Mouse (Mus musculus) forebrain, embryonic 16.5 days (tissue): ENCODE results near the gene Cyb5rl. TPM values are rescaled to one million over a fixed set of nuclear protein-coding genes. Genes with fewer than 3 reads are reported as not detected.

ENCODE experiments used
- ATAC-seq: fragments of 200-750 bp; cut with Nextera tagmentation; 2 replicates; pipeline ENCODE4 v1.8.0; 2017; ENCODE audit warnings: mild to moderate bottlenecking, moderate library complexity
- H3K27ac ChIP-seq: fragments of 300-500 bp; sonication (generic); 2 replicates; pipeline ENCODE4 v1.5.1; 2014; ENCODE audit warnings: low read length, control low read depth
- H3K27me3 ChIP-seq: fragments of 300-500 bp; sonication (generic); replicated peaks from 2 replicates; pipeline ENCODE4 v1.6.1; 2014; ENCODE audit warnings: low read length; ENCODE audit not compliant: control insufficient read depth, insufficient read depth
- H3K36me3 ChIP-seq: fragments of 300-500 bp; sonication (generic); 2 replicates; pipeline ENCODE4 v1.6.1; 2014; ENCODE audit not compliant: control insufficient read depth, insufficient read depth
- H3K4me1 ChIP-seq: fragments of 300-500 bp; sonication (generic); replicated peaks from 2 replicates; pipeline ENCODE4 v1.6.1; 2014; ENCODE audit warnings: low read length; ENCODE audit not compliant: control insufficient read depth, insufficient read depth
- H3K4me2 ChIP-seq: fragments of 300-500 bp; sonication (generic); 2 replicates; pipeline ENCODE4 v1.6.1; 2014; ENCODE audit warnings: mild to moderate bottlenecking, low read length, control low read depth
- H3K4me3 ChIP-seq: fragments of 300-500 bp; sonication (generic); replicated peaks from 2 replicates; pipeline ENCODE4 v1.5.1; 2014; ENCODE audit warnings: mild to moderate bottlenecking, low read length, control low read depth
- H3K9ac ChIP-seq: fragments of 300-500 bp; sonication (generic); replicated peaks from 2 replicates; pipeline ENCODE4 v1.6.1; 2014; ENCODE audit warnings: low read depth, low read length, control low read depth
- H3K9me3 ChIP-seq: fragments of 300-500 bp; sonication (generic); 2 replicates; pipeline ENCODE4 v1.6.1; 2016; ENCODE audit warnings: low read length; ENCODE audit not compliant: control insufficient read depth
- WGBS: fragments of 180-500 bp; shearing (Covaris S2); extraction: QIAGEN DNeasy Blood & Tissue Kit; methylation state at CpG from one replicate; pipeline ENCODE4 v1.1.7; 2014; 5-methylcytosine and 5-hydroxymethylcytosine counted together
- polyA plus RNA-seq: library from polyadenylated mRNA; unstranded; fragments of >200 nt; fragmentation: Nextera tagmentation; extraction: Ambion mirVana; gene quantifications from 2 replicates; pipeline ENCODE4 v1.2.1, GENCODE M21; 2015

The Cyb5rl gene
- polyA plus RNA-seq, 1 experiment from 2014 or later: 4.0 TPM

DNA sequence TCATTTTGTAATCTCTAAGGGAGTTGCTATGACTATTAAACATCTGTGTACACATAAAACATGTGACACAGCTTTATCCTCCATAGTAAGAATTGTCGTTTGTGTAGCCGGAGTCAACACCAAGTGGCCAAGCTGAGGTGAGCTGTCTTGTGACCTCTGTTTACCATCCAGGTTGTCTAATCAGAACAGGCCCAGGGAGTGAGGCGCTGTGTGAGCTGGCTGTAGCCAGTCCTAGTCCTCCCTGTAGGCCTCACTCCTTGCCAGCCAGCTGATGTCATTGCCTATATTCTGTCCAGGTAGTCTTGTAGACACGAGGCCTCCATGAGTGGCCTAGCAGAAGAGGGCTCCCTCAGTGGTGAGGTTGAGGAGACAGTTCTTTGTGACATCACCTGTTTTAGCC lies 31.1 kb upstream of the Cyb5rl start:
- Histone ChIP-seq H3K4me1 (0 out of 2 replicates have a peak, but pooled peaks cover 2% of the 10 kb centered on the region), H3K36me3 (no peaks in the 10 kb centered on the region; the same call in 1 of the 2 replicates), H3K27ac (no peak overlapping the region), H3K4me3 (no peak overlapping the region), H3K27me3 (no peaks in the 10 kb centered on the region), H3K9me3 (no peaks in the 10 kb centered on the region), H3K4me2 (no peak overlapping the region), H3K9ac (no peak overlapping the region)
- no peak for ATAC-seq
- WGBS: 94% methylated on average over 4 of the region's 4 CpGs

DNA sequence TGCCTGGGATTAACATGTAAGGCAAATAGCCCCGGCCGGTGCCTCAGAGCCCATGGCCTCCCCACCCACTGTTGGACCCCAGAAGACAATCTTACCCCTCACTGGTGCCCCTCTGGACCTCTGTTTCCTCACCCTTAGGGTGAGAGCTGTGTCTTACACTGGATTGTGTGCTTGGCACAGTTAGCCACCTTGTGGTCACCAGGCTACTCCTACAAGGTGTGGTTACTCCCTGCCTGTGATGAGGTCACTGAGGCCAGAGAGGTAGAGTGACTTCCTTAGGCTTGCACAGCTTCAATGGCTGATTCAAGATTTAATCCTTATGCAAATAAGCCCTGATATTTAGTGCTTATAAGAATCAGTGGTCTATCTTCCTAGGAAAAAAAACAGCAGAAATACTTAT lies 29.8 kb upstream of the Cyb5rl start:
- H3K4me3 ChIP-seq: no peak overlapping the region
- ATAC-seq: no peak
- H3K36me3 ChIP-seq: peaks cover 8% of the 10 kb centered on the region

DNA sequence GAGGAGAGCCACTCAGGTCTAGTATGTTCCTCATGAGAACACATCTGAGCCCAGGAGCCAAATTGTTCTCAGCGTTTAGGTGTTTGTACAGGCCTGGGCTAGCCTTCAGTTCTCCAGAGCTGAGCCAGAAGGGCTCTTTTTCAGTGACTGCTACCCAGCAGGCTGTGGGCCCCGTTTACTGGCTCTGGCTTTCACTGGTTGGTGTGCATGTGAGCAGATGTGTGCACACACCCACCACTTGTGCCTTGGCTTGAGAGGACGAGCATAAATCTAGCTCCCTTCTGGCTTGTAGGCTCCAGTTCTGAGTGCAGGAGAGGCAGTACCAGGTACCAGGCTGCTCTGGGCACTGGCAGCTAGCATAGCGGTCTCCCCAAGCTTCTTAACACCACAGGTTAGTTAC lies 28.5 kb upstream of the Cyb5rl start:
- Histone ChIP-seq H3K4me2 (no peak overlapping the region), H3K4me3 (no peak overlapping the region), H3K27me3 (no peaks in the 10 kb centered on the region), H3K27ac (no peak overlapping the region), H3K4me1 (0 out of 2 replicates have a peak, but pooled peaks cover 2% of the 10 kb centered on the region), H3K36me3 (peaks cover 10% of the 10 kb centered on the region), H3K9me3 (no peaks in the 10 kb centered on the region), H3K9ac (no peak overlapping the region)
- ATAC-seq: no peak
- WGBS: 88% methylated on average over 4 of the region's 4 CpGs

More for the DNA sequence above, 29.8 kb upstream of the Cyb5rl start:
- WGBS: 96% methylated on average over 2 of the region's 2 CpGs
- Histone ChIP-seq H3K4me1 (0 out of 2 replicates have a peak, but pooled peaks cover 2% of the 10 kb centered on the region), H3K27ac (no peak overlapping the region), H3K27me3 (no peaks in the 10 kb centered on the region), H3K9ac (no peak overlapping the region), H3K4me2 (no peak overlapping the region), H3K9me3 (no peaks in the 10 kb centered on the region)

DNA sequence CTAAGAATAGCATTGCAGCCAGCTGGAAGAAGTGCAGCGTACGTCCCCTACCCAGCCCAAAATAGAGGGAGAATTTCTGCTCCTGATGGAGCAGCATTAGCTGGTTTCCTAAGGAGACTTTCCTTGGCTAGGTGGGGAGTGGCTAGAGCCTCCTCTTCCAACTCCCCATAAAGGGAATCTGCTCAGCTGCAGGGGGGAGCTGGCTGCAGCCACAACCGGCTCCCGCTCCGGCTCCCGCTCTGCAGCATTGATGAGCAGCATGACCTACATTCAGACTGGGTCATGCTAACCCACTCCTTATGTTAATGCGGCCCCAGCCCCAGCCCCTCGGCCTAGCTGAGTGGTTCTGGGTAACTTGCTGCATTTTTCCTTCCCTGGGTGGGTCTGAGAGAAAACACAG lies 27.5 kb upstream of the Cyb5rl start:
- Histone ChIP-seq H3K27me3 (no peaks in the 10 kb centered on the region), H3K9ac (no peak overlapping the region), H3K4me3 (no peak overlapping the region), H3K27ac (no peak overlapping the region), H3K4me2 (no peak overlapping the region), H3K9me3 (no peaks in the 10 kb centered on the region), H3K36me3 (peaks cover 15% of the 10 kb centered on the region), H3K4me1 (0 out of 2 replicates have a peak, but pooled peaks cover 2% of the 10 kb centered on the region)
- 70% methylated on average over 8 of the region's 8 CpGs for WGBS
- no peak for ATAC-seq

DNA sequence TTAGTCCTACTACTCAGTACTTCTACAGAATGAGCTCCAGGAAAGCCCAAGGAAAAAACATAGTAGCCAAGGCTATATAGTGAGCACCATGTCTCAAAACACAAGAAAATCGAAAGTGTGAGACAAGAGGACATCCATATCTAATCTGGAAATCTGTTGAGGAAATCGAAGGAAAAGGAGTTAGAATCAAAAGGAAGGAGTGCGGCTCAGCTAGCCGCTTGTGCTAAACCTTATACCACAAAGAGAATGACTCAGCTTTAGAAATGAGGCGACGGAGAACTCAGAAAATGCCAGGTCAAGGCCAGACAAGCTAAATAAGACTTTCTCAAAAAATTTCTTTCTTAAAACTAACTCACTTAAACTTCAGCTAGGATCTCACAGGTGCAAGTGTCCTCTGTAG lies 24.5 kb upstream of the Cyb5rl start:
- H3K4me3 ChIP-seq: no peak overlapping the region
- no peaks in the 10 kb centered on the region for H3K27me3 ChIP-seq
- ATAC-seq: no peak
- 0 out of 2 replicates have a peak, but pooled peaks cover 2% of the 10 kb centered on the region for H3K4me1 ChIP-seq
- peaks cover 25% of the 10 kb centered on the region for H3K36me3 ChIP-seq
- H3K4me2 ChIP-seq: no peak overlapping the region
- 95% methylated on average over 6 of the region's 6 CpGs for WGBS
- no peaks in the 10 kb centered on the region for H3K9me3 ChIP-seq
- no peak overlapping the region for H3K27ac ChIP-seq
- no peak overlapping the region for H3K9ac ChIP-seq

DNA sequence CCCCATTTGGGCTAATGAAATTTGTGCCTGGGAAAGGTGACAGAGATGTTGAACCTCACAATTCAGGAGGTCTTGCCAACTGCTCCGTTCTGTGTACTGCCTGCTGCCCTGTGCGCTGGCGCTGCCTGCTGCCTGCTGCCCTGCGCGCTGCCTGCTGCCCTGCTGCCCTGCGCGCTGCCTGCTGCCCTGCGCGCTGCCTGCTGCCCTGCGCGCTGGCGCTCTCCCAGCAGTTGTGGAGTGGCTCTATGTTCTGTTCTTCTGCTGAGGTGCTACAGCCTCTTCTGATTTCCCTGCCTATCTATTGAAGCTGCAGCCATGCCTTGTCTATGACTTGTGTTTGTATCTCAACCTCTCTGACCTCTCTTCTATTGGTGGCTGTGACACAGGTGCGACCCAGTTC lies 21.6 kb upstream of the Cyb5rl start:
- peaks cover 35% of the 10 kb centered on the region for H3K36me3 ChIP-seq
- ATAC-seq: no peak

DNA sequence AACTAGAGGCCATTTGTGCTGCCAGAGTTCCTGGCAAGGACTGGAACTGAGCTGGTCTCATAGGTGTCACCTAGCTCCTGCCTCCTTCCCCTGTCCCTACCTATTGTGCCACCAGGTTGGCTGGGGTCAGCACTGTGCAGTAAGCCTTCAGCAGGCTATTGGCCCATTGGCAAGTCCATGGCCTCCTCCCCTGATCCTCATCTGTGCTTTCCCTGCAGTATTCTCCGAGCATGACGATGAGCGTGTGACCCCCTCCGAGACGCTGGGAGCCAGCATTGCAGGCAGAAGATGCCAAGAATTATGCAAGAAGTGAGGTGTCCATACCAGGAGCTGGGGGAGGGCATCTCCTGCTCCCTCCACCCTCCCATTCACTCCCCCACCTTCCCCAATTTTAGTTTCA lies 19.0 kb upstream of the Cyb5rl start:
- no peak for ATAC-seq
- Histone ChIP-seq H3K27ac (no peak overlapping the region), H3K4me1 (no peaks in the 10 kb centered on the region), H3K9ac (no peak overlapping the region), H3K36me3 (peaks cover 26% of the 10 kb centered on the region), H3K9me3 (no peaks in the 10 kb centered on the region), H3K4me2 (no peak overlapping the region), H3K4me3 (no peak overlapping the region), H3K27me3 (no peaks in the 10 kb centered on the region)
- WGBS: 85% methylated on average over 5 of the region's 5 CpGs

More for the DNA sequence above, 21.6 kb upstream of the Cyb5rl start:
- no peaks in the 10 kb centered on the region for H3K4me1 ChIP-seq
- no peak overlapping the region for H3K27ac ChIP-seq
- no peak overlapping the region for H3K4me3 ChIP-seq
- H3K9me3 ChIP-seq: no peaks in the 10 kb centered on the region
- H3K4me2 ChIP-seq: no peak overlapping the region
- H3K27me3 ChIP-seq: no peaks in the 10 kb centered on the region
- no peak overlapping the region for H3K9ac ChIP-seq
- 95% methylated on average over 13 of the region's 13 CpGs for WGBS

DNA sequence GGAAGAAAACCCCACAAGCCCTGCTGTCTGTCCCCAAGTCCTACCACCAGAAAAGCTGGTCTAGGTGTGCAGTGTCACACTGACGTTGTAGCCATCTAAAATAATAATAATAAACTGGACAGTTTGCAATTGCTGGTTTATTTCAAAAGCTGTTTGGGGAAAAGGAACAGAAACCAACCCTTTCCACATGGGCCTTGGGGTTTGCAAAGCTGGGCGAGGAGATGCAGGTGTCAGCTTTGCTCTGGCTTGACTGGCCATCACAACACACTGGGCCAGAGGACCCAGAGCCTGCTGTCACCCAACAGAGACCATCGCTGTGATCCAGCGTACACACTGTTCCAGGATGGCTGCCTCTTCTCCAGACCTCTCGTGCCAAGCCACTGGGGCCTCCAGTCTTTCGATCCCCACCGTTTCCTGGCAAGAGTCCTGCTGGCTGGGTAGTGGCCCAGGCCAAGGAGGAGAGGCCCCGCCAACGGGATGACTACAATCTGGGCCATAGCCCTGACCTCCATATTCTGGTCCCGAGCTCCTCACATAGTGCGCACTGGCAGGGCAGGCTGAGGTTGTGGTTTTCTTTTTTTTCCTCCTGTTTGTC lies 18.1 kb upstream of the Cyb5rl start:
- peaks cover 22% of the 10 kb centered on the region for H3K36me3 ChIP-seq
- no peaks in the 10 kb centered on the region for H3K9me3 ChIP-seq
- ATAC-seq: no peak

DNA sequence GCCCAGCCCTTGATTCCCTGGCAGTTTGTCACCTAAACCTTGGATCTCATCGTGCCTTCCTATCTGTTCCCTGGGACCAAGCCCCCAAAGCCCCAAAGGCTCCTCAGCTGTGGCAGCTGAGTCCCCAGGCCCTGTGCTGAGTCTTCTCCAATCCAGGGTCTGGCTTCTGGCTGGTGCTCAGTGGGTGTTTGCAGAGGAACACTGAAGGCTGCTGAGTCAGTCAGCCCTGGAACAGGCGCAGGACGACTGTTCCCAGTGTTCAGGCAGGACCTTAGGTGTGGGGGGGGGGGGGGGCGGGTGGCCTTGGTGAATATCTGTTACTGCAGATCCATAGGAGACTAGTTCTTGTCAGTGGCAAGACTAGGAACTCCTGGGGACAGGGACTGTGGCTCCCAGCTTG lies 14.9 kb upstream of the Cyb5rl start:
- no peak for ATAC-seq

More for the DNA sequence above, 18.1 kb upstream of the Cyb5rl start:
- no peak overlapping the region for H3K4me3 ChIP-seq
- no peak overlapping the region for H3K9ac ChIP-seq
- WGBS: 80% methylated on average over 11 of the region's 11 CpGs
- H3K4me2 ChIP-seq: no peak overlapping the region
- no peaks in the 10 kb centered on the region for H3K27me3 ChIP-seq
- no peak overlapping the region for H3K27ac ChIP-seq
- H3K4me1 ChIP-seq: no peaks in the 10 kb centered on the region

More for the DNA sequence above, 14.9 kb upstream of the Cyb5rl start:
- Histone ChIP-seq H3K9me3 (no peaks in the 10 kb centered on the region), H3K9ac (no peak overlapping the region), H3K27ac (no peak overlapping the region), H3K4me3 (no peak overlapping the region), H3K27me3 (no peaks in the 10 kb centered on the region), H3K36me3 (peaks cover 12% of the 10 kb centered on the region; the same call in 1 of the 2 replicates), H3K4me2 (no peak overlapping the region), H3K4me1 (no peaks in the 10 kb centered on the region)
- 65% methylated on average over 4 of the region's 4 CpGs for WGBS
